In the genomic region with DNA sequence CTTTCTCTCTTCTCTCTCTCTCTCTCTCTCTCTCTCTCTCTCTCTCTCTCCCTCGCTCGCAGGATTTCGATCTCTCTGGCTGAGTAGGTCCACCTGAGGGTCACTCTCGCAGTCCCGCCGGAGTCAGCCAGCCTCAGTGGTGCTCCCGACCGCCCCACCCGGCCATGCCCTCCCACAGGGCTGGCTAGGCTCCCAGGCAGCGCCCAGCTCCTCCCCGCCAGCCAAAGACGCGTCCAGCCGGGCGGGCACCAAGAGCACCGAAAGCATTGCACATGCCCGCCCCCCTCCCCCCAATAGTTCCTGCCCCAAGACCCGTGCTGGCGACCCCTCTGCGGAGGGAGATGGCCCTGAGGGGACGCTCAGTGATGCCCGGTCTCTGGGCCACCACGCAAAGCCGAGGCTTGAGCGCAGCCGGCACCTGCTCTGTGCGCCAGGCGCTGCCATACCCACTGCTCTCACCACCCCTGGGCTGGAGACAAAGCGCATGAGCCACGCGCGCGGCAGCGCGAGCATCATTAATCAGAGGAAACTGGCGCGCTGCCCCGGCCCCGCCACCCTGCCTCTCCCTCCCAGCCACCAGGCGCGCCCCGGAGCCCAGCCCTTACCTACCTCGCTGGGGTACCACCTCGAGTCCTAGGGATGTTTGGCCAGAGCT, we compare ENCODE assay signal across 8 mouse cellular contexts. TPM values are rescaled to one million over a fixed set of nuclear protein-coding genes. Genes with fewer than 3 reads are reported as not detected.
DNase-seq lines count a peak whose midpoint lies in the region; ATAC-seq and TF ChIP-seq lines count a peak whose summit lies in the region.

No protein-coding gene starts in this region.

- H3K4me2 ChIP-seq in heart, embryonic 12.5 days: peak overlapping the region; percentile 97
- peak overlapping the region; percentile 96 for H3K4me2 ChIP-seq in hindbrain, embryonic 11.5 days (replicated peaks; ENCODE audit: low read depth, low read length)
- peak overlapping the region; percentile 72 for H3K4me2 ChIP-seq in limb, embryonic 14.5 days (replicated peaks; ENCODE audit: low read depth, low read length, severe bottlenecking)
- peak overlapping the region; percentile 71 for H3K4me2 ChIP-seq in neural tube, embryonic 14.5 days (ENCODE audit: low read depth, low read length)

- TF ChIP-seq CTCF in embryonic fibroblast, embryonic 13.5 days (IDR thresholded peaks at IDR 0.05; ENCODE audit: borderline replicate concordance, insufficient read depth, low read length): no peak

- peak; percentile 51; the same call in 1 of the 2 replicates for ATAC-seq in heart, embryonic 12.5 days (ENCODE audit: insufficient number of reproducible peaks, low FRiP score)
- ATAC-seq in hindbrain, embryonic 11.5 days (ENCODE audit: low FRiP score): peak; percentile 89
- peak; percentile 63 for ATAC-seq in limb, embryonic 14.5 days (ENCODE audit: low FRiP score, low read depth)
- ATAC-seq in neural tube, embryonic 14.5 days (ENCODE audit: low read depth): peak; percentile 94
- ATAC-seq in inflammation-experienced regulatory T-cells, adult 6 months: no peak

- no peak for TF ChIP-seq POLR2A in embryonic fibroblast, embryonic 13.5 days (IDR thresholded peaks at IDR 0.05; ENCODE audit: low read depth, low read length)
- no peak for TF ChIP-seq POLR2A in limb, embryonic 14.5 days (IDR thresholded peaks at IDR 0.05; ENCODE audit: borderline replicate concordance, extremely low read depth, insufficient read depth, insufficient read length)

- no peak overlapping the region for H3K27ac ChIP-seq in heart, embryonic 12.5 days (ENCODE audit: poor library complexity, severe bottlenecking)
- no peak overlapping the region for H3K27ac ChIP-seq in embryonic fibroblast, embryonic 13.5 days (ENCODE audit: insufficient read depth, low read length)
- H3K27ac ChIP-seq in hindbrain, embryonic 11.5 days (ENCODE audit: low read depth, low read length): peak overlapping the region; percentile 6; the same call in 1 of the 2 replicates
- H3K27ac ChIP-seq in limb, embryonic 14.5 days (replicated peaks; ENCODE audit: low read depth, low read length): no peak overlapping the region
- peak overlapping the region; percentile 96 for H3K27ac ChIP-seq in neural tube, embryonic 14.5 days (ENCODE audit: low read depth, low read length)

- DNase-seq in heart, adult 8-10 months (ENCODE audit: low spot score): no peak
- DNase-seq in adrenal gland, postnatal 36 days: peak; percentile 60 to 63
- peak; percentile 67 for DNase-seq in hindbrain, embryonic 11.5 days (ENCODE audit: low spot score)
- DNase-seq in limb, embryonic 14.5 days (ENCODE audit: low spot score): peak; percentile 15

- no peaks in the 10 kb centered on the region for H3K9me3 ChIP-seq in heart, embryonic 12.5 days (replicated peaks)
- no peaks in the 10 kb centered on the region for H3K9me3 ChIP-seq in hindbrain, embryonic 11.5 days (ENCODE audit: control insufficient read depth, low read length)
- no peaks in the 10 kb centered on the region for H3K9me3 ChIP-seq in limb, embryonic 14.5 days (ENCODE audit: control insufficient read depth, low read length)
- H3K9me3 ChIP-seq in neural tube, embryonic 14.5 days (ENCODE audit: control insufficient read depth, low read length): no peaks in the 10 kb centered on the region

- peaks cover 55% of the 10 kb centered on the region for H3K27me3 ChIP-seq in heart, embryonic 12.5 days (replicated peaks)
- H3K27me3 ChIP-seq in hindbrain, embryonic 11.5 days (ENCODE audit: control insufficient read depth, insufficient read depth, low read length): peaks cover 17% of the 10 kb centered on the region; the same call in 1 of the 2 replicates
- H3K27me3 ChIP-seq in limb, embryonic 14.5 days (ENCODE audit: control insufficient read depth, insufficient read depth, low read length): peaks cover 51% of the 10 kb centered on the region
- H3K27me3 ChIP-seq in neural tube, embryonic 14.5 days (ENCODE audit: control insufficient read depth, insufficient read depth, low read length): no peaks in the 10 kb centered on the region

- no peaks in the 10 kb centered on the region for H3K36me3 ChIP-seq in heart, embryonic 12.5 days
- no peaks in the 10 kb centered on the region for H3K36me3 ChIP-seq in hindbrain, embryonic 11.5 days (ENCODE audit: control insufficient read depth, insufficient read depth, low read length)
- no peaks in the 10 kb centered on the region for H3K36me3 ChIP-seq in limb, embryonic 14.5 days (ENCODE audit: control insufficient read depth, insufficient read depth, low read length)
- H3K36me3 ChIP-seq in neural tube, embryonic 14.5 days (ENCODE audit: control insufficient read depth, insufficient read depth, low read length): no peaks in the 10 kb centered on the region

- under 1% methylated on average over 43 of the region's 44 CpGs for WGBS in heart, embryonic 12.5 days
- WGBS in hindbrain, embryonic 11.5 days: 1% methylated on average over 41 of the region's 44 CpGs
- WGBS in limb, embryonic 14.5 days: 1% methylated on average over 29 of the region's 44 CpGs
- WGBS in neural tube, embryonic 14.5 days: under 1% methylated on average over 44 of the region's 44 CpGs

- peak overlapping the region; percentile 57 for H3K4me3 ChIP-seq in heart, embryonic 12.5 days
- peak overlapping the region; percentile 8; the same call in 1 of the 2 replicates for H3K4me3 ChIP-seq in embryonic fibroblast, embryonic 13.5 days (ENCODE audit: insufficient read depth, low read length)
- H3K4me3 ChIP-seq in hindbrain, embryonic 11.5 days (ENCODE audit: low read depth, low read length): peak overlapping the region; percentile 53
- peak overlapping the region; percentile 40 for H3K4me3 ChIP-seq in limb, embryonic 14.5 days (replicated peaks; ENCODE audit: low read length)
- H3K4me3 ChIP-seq in neural tube, embryonic 14.5 days (ENCODE audit: low read depth, low read length): peak overlapping the region; percentile 66

- H3K4me1 ChIP-seq in heart, embryonic 12.5 days (replicated peaks): peaks cover 20% of the 10 kb centered on the region
- H3K4me1 ChIP-seq in embryonic fibroblast, embryonic 13.5 days (ENCODE audit: control insufficient read depth, insufficient read depth, low read length): no peaks in the 10 kb centered on the region
- H3K4me1 ChIP-seq in hindbrain, embryonic 11.5 days (replicated peaks; ENCODE audit: control insufficient read depth, insufficient read depth, low read length): 0 out of 2 replicates have a peak, but pooled peaks cover 2% of the 10 kb centered on the region
- H3K4me1 ChIP-seq in limb, embryonic 14.5 days (ENCODE audit: control insufficient read depth, insufficient read depth, low read length): no peaks in the 10 kb centered on the region; the same call in 1 of the 2 replicates
- no peaks in the 10 kb centered on the region for H3K4me1 ChIP-seq in neural tube, embryonic 14.5 days (ENCODE audit: control insufficient read depth, insufficient read depth, low read length)

- peak overlapping the region; percentile 62 for H3K9ac ChIP-seq in heart, embryonic 12.5 days
- H3K9ac ChIP-seq in hindbrain, embryonic 11.5 days (ENCODE audit: low read depth, low read length): peak overlapping the region; percentile 70
- peak overlapping the region; percentile 46 for H3K9ac ChIP-seq in limb, embryonic 14.5 days (ENCODE audit: low read depth, low read length, severe bottlenecking)
- peak overlapping the region; percentile 97 for H3K9ac ChIP-seq in neural tube, embryonic 14.5 days (replicated peaks; ENCODE audit: low read depth, low read length)

RNA-seq across cellular contexts. Expression of a gene that starts 0.6 kb away (rescaled TPM):
- polyA plus RNA-seq in heart, embryonic 12.5 days (2016; fragmentation: Nextera tagmentation; extraction: Ambion mirVana): 2.1 and 3.2 TPM in 2 replicates
- 1 to 10 TPM; 1.5 to 4.4 (median 3.0) TPM for total RNA-seq in heart, adult 8-10 months (2022)
- under 1 TPM in 1 of 2 experiments, not detected in 1; 0.53 TPM for total RNA-seq in adrenal gland, postnatal 36 days (2021)
- polyA plus RNA-seq in embryonic fibroblast, embryonic 13.5 days (2011; ENCODE audit: insufficient read length, low read depth, missing spikeins): not detected in 2 replicates
- polyA plus RNA-seq in hindbrain, embryonic 11.5 days (2014; fragmentation: Nextera tagmentation; extraction: Ambion mirVana): 6.0 and 6.8 TPM in 2 replicates
- 28.3 and 31.8 TPM in 2 replicates for polyA plus RNA-seq in limb, embryonic 14.5 days (2012; rRNA removed)
- polyA plus RNA-seq in limb, embryonic 14.5 days (2014; fragmentation: Nextera tagmentation; extraction: Ambion mirVana): 16.0 and 23.6 TPM in 2 replicates
- 39.6 and 59.8 TPM in 2 replicates for polyA plus RNA-seq in neural tube, embryonic 14.5 days (2014; fragmentation: Nextera tagmentation; extraction: Ambion mirVana)
- under 1 TPM in 2 of 3 experiments, not detected in 1; 0.36 to 0.66 TPM for polyA plus RNA-seq in inflammation-experienced regulatory T-cells, adult 6 months (2017; shearing (Covaris generic))

Comparison
In these comparisons a context has a peak if more than half of its experiments do, and no peak if none do; other contexts are left out.
1. H3K27ac ChIP-seq: peak in hindbrain, embryonic 11.5 days (single experiment) and neural tube, embryonic 14.5 days (single experiment); none in heart, embryonic 12.5 days (single experiment), embryonic fibroblast, embryonic 13.5 days (single experiment) and limb, embryonic 14.5 days (single experiment).
2. H3K4me3 ChIP-seq: peak in every context shown above with its lines; median percentile 66 in neural tube, embryonic 14.5 days; 57 in heart, embryonic 12.5 days; 53 in hindbrain, embryonic 11.5 days; 40 in limb, embryonic 14.5 days; 8 in embryonic fibroblast, embryonic 13.5 days.
3. H3K9ac ChIP-seq: peak in every context shown above with its lines; median percentile 97 in neural tube, embryonic 14.5 days; 70 in hindbrain, embryonic 11.5 days; 62 in heart, embryonic 12.5 days; 46 in limb, embryonic 14.5 days.
4. Peak in every context shown above with its lines, with median percentiles within 50 percentile points of each other: H3K4me2 ChIP-seq.